10 mouse cellular contexts compared by ENCODE assay signal in genomic region chr7:12479525-12479924, GRCm38 (mm10). TPM values are rescaled to one million over a fixed set of nuclear protein-coding genes. Genes with fewer than 3 reads are reported as not detected.
DNase-seq lines count a peak whose midpoint lies in the region; ATAC-seq and TF ChIP-seq lines count a peak whose summit lies in the region.
"Had no signal": no experiment of that assay in that cellular context is flagged by ENCODE, and none has a peak within 500 bp of the region (broad histone marks: within the 10 kb centered on the region; RNA-seq: fewer than 3 reads in every experiment).

No protein-coding gene starts in this region.

- H3K79me2 ChIP-seq in MEL (ENCODE audit: control insufficient read depth, insufficient read depth, low read length, poor library complexity): peaks cover 5% of the 10 kb centered on the region

- intact Hi-C loops in heart, postnatal 10 days (cut with DNase I): loop anchor here (5.0 to 10.0 kb wide), 3 partner anchors 57 to 573 kb away; partner anchors contain the start of genes Mzf1, Zfp551 and Zscan22

- no peak for TF ChIP-seq RAD21 in MEL (IDR thresholded peaks at IDR 0.05; ENCODE audit: low read depth, low read length)

- peak overlapping the region; percentile 77 for H3K4me2 ChIP-seq in heart, embryonic 11.5 days
- peak overlapping the region; percentile 60 for H3K4me2 ChIP-seq in hindbrain, embryonic 12.5 days (replicated peaks)
- H3K4me2 ChIP-seq in midbrain, embryonic 11.5 days: peak overlapping the region; percentile 55

- no peak for TF ChIP-seq EP300 in MEL (IDR thresholded peaks at IDR 0.05; ENCODE audit: low read depth in 1 of 2, low read length in 2 of 2)

- ATAC-seq in heart, embryonic 11.5 days (replicated peaks; ENCODE audit: insufficient number of reproducible peaks, low FRiP score, low TSS enrichment): no peak
- no peak for ATAC-seq in hindbrain, embryonic 12.5 days (ENCODE audit: low FRiP score)
- ATAC-seq in midbrain, embryonic 11.5 days (ENCODE audit: low FRiP score): no peak

- H3K9me3 ChIP-seq in heart, embryonic 11.5 days (replicated peaks; ENCODE audit: control insufficient read depth, low read length): 0 out of 2 replicates have a peak, but pooled peaks cover 5% of the 10 kb centered on the region
- H3K9me3 ChIP-seq in MEL (replicated peaks; ENCODE audit: insufficient read depth, low read length): no peaks in the 10 kb centered on the region
- peaks cover 34% of the 10 kb centered on the region for H3K9me3 ChIP-seq in hindbrain, embryonic 12.5 days (replicated peaks)
- H3K9me3 ChIP-seq in midbrain, embryonic 11.5 days (ENCODE audit: control insufficient read depth, low read length): peaks cover 13% of the 10 kb centered on the region

- H3K36me3 ChIP-seq in heart, embryonic 11.5 days (ENCODE audit: control insufficient read depth, insufficient read depth, low read length): peaks cover 37% of the 10 kb centered on the region
- H3K36me3 ChIP-seq in MEL (ENCODE audit: control insufficient read depth in 1 of 2, insufficient read depth in 2 of 2, low read length in 2 of 2): peaks cover 0 to 4% of the 10 kb centered on the region in 2 experiments; a peak in 3 of 4 replicates
- peaks cover 45% of the 10 kb centered on the region for H3K36me3 ChIP-seq in hindbrain, embryonic 12.5 days
- H3K36me3 ChIP-seq in midbrain, embryonic 11.5 days (ENCODE audit: control insufficient read depth, insufficient read depth, low read length): peaks cover 39% of the 10 kb centered on the region

- no peak overlapping the region for H3K27ac ChIP-seq in heart, embryonic 11.5 days (ENCODE audit: low read depth, low read length)
- no peak overlapping the region for H3K27ac ChIP-seq in MEL (ENCODE audit: control insufficient read depth, low read depth, low read length)
- H3K27ac ChIP-seq in hindbrain, embryonic 12.5 days: no peak overlapping the region
- H3K27ac ChIP-seq in midbrain, embryonic 11.5 days (ENCODE audit: low read depth, low read length): no peak overlapping the region

- DNase-seq in heart, postnatal 10 days: no peak
- DNase-seq in MEL (ENCODE audit: low read depth, low spot score): no peak
- no peak for DNase-seq in midbrain, embryonic 11.5 days (ENCODE audit: low spot score, missing footprints)
- DNase-seq in frontal cortex, postnatal 36 days (ENCODE audit: low spot score in 2 of 2): no peak
- DNase-seq in frontal cortex, postnatal 10 days (ENCODE audit: low spot score in 2 of 2): no peak
- DNase-seq in retina, embryonic 14.5 days (ENCODE audit: low spot score): no peak
- DNase-seq: B cell, adult 2 months; heart, adult 11 months had no signal

- peak overlapping the region; percentile 94 for H3K4me3 ChIP-seq in heart, embryonic 11.5 days (ENCODE audit: low read depth, low read length)
- H3K4me3 ChIP-seq in MEL (ENCODE audit: control insufficient read depth in 1 of 2, insufficient read depth in 1 of 2, low read depth in 2 of 2, low read length in 2 of 2): peak overlapping the region; percentile 91 to 98; a peak in 2 of 4 replicates
- peak overlapping the region; percentile 82 for H3K4me3 ChIP-seq in hindbrain, embryonic 12.5 days
- H3K4me3 ChIP-seq in midbrain, embryonic 11.5 days (ENCODE audit: low read depth, low read length): peak overlapping the region; percentile 93

- TF ChIP-seq CTCF in MEL (IDR thresholded peaks at IDR 0.05 in 2 of 3, conservative IDR thresholded peaks at IDR 0.05 in 1 of 3; ENCODE audit: control insufficient read depth in 1 of 3, insufficient read depth in 1 of 3, low read depth in 2 of 3, low read length in 3 of 3, poor library complexity in 1 of 3, severe bottlenecking in 1 of 3): no peak

- H3K4me1 ChIP-seq in heart, embryonic 11.5 days (ENCODE audit: control insufficient read depth, insufficient read depth, low read length): no peaks in the 10 kb centered on the region
- H3K4me1 ChIP-seq in MEL (ENCODE audit: control insufficient read depth in 1 of 2, insufficient read depth in 2 of 2, low read length in 2 of 2): peaks cover 0 to 5% of the 10 kb centered on the region in 2 experiments; a peak in 2 of 4 replicates
- H3K4me1 ChIP-seq in hindbrain, embryonic 12.5 days: no peaks in the 10 kb centered on the region
- H3K4me1 ChIP-seq in midbrain, embryonic 11.5 days (ENCODE audit: control insufficient read depth, insufficient read depth, low read length): no peaks in the 10 kb centered on the region

- WGBS in heart, embryonic 11.5 days (ENCODE audit: insufficient replicate concordance): 74% methylated on average over 4 of the region's 4 CpGs
- 78% methylated on average over 4 of the region's 4 CpGs for WGBS in hindbrain, embryonic 12.5 days
- 75% methylated on average over 4 of the region's 4 CpGs for WGBS in midbrain, embryonic 11.5 days

- TF ChIP-seq POLR2A in MEL (IDR thresholded peaks at IDR 0.05; ENCODE audit: control insufficient read depth in 1 of 2, insufficient read depth in 1 of 2, low read depth in 1 of 2, low read length in 2 of 2, poor library complexity in 1 of 2): no peak

- peak overlapping the region; percentile 99; the same call in 1 of the 2 replicates for H3K9ac ChIP-seq in heart, embryonic 11.5 days (ENCODE audit: low read depth, low read length)
- no peak overlapping the region; the same call in 1 of the 2 replicates for H3K9ac ChIP-seq in MEL (ENCODE audit: control insufficient read depth, low read depth, low read length, poor library complexity, severe bottlenecking)
- H3K9ac ChIP-seq in hindbrain, embryonic 12.5 days: peak overlapping the region; percentile 98
- H3K9ac ChIP-seq in midbrain, embryonic 11.5 days (ENCODE audit: low read length): peak overlapping the region; percentile 97

- H3K27me3 ChIP-seq in heart, embryonic 11.5 days (ENCODE audit: control insufficient read depth, insufficient read depth, low read length): no peaks in the 10 kb centered on the region
- no peaks in the 10 kb centered on the region for H3K27me3 ChIP-seq in MEL (ENCODE audit: control insufficient read depth in 1 of 2, insufficient read depth in 2 of 2, low read length in 2 of 2)
- H3K27me3 ChIP-seq in hindbrain, embryonic 12.5 days: no peaks in the 10 kb centered on the region
- no peaks in the 10 kb centered on the region for H3K27me3 ChIP-seq in midbrain, embryonic 11.5 days (ENCODE audit: control insufficient read depth, insufficient read depth, low read length)

TF ChIP-seq in MEL, 35 proteins besides CTCF, POLR2A, EP300 and RAD21:
- TF ChIP-seq HCFC1 (IDR thresholded peaks at IDR 0.05; ENCODE audit: low read depth, low read length) (no peak), SMC3 (IDR thresholded peaks at IDR 0.05; ENCODE audit: low read depth, low read length) (no peak), MYB (IDR thresholded peaks at IDR 0.05; ENCODE audit: low read depth, low read length) (no peak), ZC3H11A (IDR thresholded peaks at IDR 0.05; ENCODE audit: low read depth, low read length) (no peak), ZKSCAN1 (IDR thresholded peaks at IDR 0.05; ENCODE audit: low read depth, low read length) (no peak), MAFK (IDR thresholded peaks at IDR 0.05; ENCODE audit: borderline replicate concordance, low read depth, low read length) (no peak), UBTF (IDR thresholded peaks at IDR 0.05; ENCODE audit: borderline replicate concordance, insufficient read depth, low read depth, low read length) (no peak), ZNF384 (IDR thresholded peaks at IDR 0.05; ENCODE audit: low read depth, low read length) (peak; percentile 38)

RNA-seq across cellular contexts. Expression of gene Zfp606, which starts 1.4 kb away (rescaled TPM):
- 18.6 and 20.7 TPM in 2 replicates for polyA plus RNA-seq in heart, embryonic 11.5 days (2014; fragmentation: Nextera tagmentation; extraction: Ambion mirVana)
- total RNA-seq in heart, postnatal 10 days (2021): 10 to 100 TPM; 14.4 to 17.5 TPM
- 3.0 and 3.1 TPM in 2 replicates for total RNA-seq in MEL (2012; rRNA removed)
- 1 to 10 TPM in 1 of 2 experiments, not detected in 1; 2.5 TPM for polyA plus RNA-seq in MEL (2012; ENCODE audit: insufficient read depth in 1 of 2, insufficient read length in 2 of 2, low read depth in 1 of 2, low replicate concordance in 2 of 2, missing spikeins in 1 of 2)
- 52.0 and 55.8 TPM in 2 replicates for polyA plus RNA-seq in hindbrain, embryonic 12.5 days (2016; fragmentation: Nextera tagmentation; extraction: Ambion mirVana)
- polyA plus RNA-seq in midbrain, embryonic 11.5 days (2014; fragmentation: Nextera tagmentation; extraction: Ambion mirVana): 51.1 and 63.8 TPM in 2 replicates

RNA-seq across cellular contexts. Expression of gene 2900092C05Rik, which starts 32.8 kb away (rescaled TPM):
- polyA plus RNA-seq in heart, embryonic 11.5 days (2014; fragmentation: Nextera tagmentation; extraction: Ambion mirVana): not detected in 2 replicates
- not detected for total RNA-seq in heart, postnatal 10 days (2021)
- total RNA-seq in MEL (2012; rRNA removed): not detected in 2 replicates
- polyA plus RNA-seq in MEL (2012; ENCODE audit: insufficient read depth in 1 of 2, insufficient read length in 2 of 2, low read depth in 1 of 2, low replicate concordance in 2 of 2, missing spikeins in 1 of 2): not detected
- not detected in 2 replicates for polyA plus RNA-seq in hindbrain, embryonic 12.5 days (2016; fragmentation: Nextera tagmentation; extraction: Ambion mirVana)
- polyA plus RNA-seq in midbrain, embryonic 11.5 days (2014; fragmentation: Nextera tagmentation; extraction: Ambion mirVana): not detected in 2 replicates

RNA-seq across cellular contexts. Expression of gene Zfp551, which starts 57.0 kb away (rescaled TPM):
- polyA plus RNA-seq in heart, embryonic 11.5 days (2014; fragmentation: Nextera tagmentation; extraction: Ambion mirVana): 2.2 and 3.4 TPM in 2 replicates
- 1 to 10 TPM; 2.9 to 4.0 TPM for total RNA-seq in heart, postnatal 10 days (2021)
- not detected in 2 replicates for total RNA-seq in MEL (2012; rRNA removed)
- not detected for polyA plus RNA-seq in MEL (2012; ENCODE audit: insufficient read depth in 1 of 2, insufficient read length in 2 of 2, low read depth in 1 of 2, low replicate concordance in 2 of 2, missing spikeins in 1 of 2)
- polyA plus RNA-seq in hindbrain, embryonic 12.5 days (2016; fragmentation: Nextera tagmentation; extraction: Ambion mirVana): 5.4 and 5.7 TPM in 2 replicates
- polyA plus RNA-seq in midbrain, embryonic 11.5 days (2014; fragmentation: Nextera tagmentation; extraction: Ambion mirVana): 3.9 and 4.2 TPM in 2 replicates
